Mouse (Mus musculus): ENCODE measurements around the gene Foxp3. TPM values are rescaled to one million over a fixed set of nuclear protein-coding genes. Genes with fewer than 3 reads are reported as not detected.

Gene Foxp3
- 0.32 TPM for polyA plus RNA-seq (2014; fragmentation: Illumina TruSeq; extraction: RNeasy Lipid Tissue Mini Kit (QIAGEN cat#74804); ENCODE audit: low read depth, low replicate concordance)

DNA sequence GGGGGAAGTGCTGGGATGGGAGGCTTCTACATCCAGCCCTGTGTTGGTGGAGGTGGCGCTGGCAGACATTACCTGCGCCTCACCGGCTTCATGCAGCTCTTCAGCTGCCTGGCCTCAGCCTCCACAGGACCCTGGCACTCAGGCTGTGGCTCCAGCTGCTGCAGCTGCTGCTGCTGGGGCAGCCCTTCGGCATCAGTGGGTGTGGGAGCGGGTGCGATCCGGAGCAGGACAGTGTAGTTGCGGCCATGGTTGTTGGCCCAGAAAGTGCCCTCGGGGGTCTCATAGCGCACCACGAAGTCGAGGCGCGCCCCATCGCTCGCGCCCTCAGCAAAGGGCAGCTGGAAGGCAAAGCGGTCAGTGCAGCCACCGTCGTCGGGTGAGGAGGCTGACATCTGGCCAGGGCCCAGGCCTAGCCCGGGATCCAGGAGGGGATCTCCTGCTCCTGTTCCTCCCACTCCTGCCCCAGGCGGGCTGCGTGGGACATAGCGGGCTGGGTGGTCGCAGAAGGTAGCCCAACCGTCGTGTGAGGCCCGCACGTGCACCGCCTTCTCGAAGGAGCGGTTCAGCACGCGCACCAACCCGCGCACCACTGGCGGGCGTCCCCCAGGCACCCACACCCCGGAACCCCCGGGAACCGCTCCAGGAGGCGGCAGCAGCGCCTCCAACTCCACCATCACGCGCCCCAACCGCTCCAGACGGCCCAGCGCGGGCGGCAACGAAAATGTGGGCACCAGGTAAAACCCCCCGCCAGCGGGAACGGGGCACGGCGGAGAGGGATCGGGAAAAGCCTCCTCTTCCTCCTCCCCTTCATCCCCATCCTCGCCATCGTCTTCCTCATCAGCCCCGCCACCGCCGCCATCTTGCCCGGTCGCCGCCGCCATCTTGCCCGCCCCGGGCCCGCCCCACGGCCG is at the start of gene Foxp3:
Foxp3 (plus strand) TSS at position 469 of the 911 bp plus-strand sequence.

GRCm38 (mm10) chrX:7574087-7574884 is 842 bp downstream of the Foxp3 start, which contains the start of gene Ppp1r3f:
TSS of gene Ppp1r3f (minus strand) at chrX:7574283.

DNA sequence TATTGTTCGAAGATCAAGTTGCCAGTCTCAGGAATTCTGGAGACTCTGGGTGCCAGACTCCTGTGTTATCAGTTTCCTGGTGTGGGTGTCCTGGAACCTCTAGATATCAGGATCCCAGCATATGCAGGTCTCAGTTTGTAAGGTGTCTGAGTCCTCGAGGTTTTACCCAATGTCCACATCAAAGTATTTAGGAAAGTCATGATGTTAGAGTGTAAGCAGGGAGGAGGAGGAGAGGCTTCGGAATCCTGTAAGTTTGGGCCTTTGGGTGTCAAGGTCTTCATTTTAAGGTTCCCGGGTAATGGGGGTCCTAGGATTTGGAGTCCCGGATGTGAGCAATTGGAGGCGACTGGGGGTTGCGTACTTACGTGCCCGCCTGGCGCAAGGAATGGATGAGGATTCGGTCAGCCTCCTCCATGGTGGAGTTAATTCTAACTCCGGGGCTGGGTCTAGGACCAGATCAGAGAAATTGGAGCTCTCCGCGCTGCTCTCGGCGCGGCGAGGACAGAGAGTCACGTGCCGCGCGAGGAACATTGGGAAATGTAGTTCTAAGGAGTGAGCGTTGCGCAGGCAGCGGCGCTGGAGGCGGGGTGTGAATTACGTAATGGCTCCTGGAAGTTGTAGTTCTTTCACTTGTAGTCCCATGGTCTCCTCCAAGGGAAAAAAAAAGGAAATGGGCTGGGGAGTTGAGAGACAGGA is 31.6 kb downstream of the Foxp3 start, which contains the start of gene Ccdc22:
Ccdc22 (minus strand) TSS at position 639 of the 696 bp plus-strand sequence.

GRCm38 (mm10) chrX:7606783-7607182 is 33.3 kb downstream of the Foxp3 start, which contains the start of gene Cacna1f:
TSS of gene Cacna1f (plus strand) at chrX:7607083.

DNA sequence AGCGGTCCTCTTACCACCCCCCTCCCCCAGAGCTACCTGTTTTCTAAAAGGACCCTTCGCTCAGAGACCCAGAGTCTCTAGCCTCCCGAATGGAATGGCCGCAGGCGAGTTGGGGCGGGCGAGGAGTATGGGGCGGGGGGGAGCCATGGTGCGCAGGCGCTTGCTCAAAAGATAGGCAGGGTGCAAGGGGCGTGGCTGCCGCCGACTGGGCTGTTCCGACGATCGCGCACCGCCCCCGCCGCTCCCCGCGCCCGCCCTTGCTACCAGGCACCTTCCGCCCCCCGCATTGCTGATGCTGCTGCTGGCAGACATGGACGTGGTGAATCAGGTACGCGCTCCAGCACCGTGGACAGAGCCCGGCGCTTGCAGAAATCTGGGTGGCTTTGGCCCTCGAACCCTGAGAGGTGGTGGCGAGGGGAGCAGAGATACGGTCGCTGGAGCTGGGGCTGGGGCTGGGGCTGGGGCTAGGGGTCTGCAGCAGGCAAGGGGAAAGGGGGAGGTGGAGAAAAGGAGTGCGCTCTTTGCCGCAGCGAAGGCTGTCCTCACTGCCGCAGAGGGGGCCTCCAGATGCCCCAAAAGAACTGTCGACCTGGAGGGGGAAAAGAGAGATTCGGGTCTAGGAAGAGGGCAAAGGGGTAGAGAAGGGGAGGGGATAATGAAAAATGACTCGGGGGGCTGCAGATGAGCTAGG is 65.1 kb downstream of the Foxp3 start, which contains the start of gene Syp:
Syp (plus strand) TSS at position 71 of the 691 bp plus-strand sequence.

Other genes with a start within 250 kb of the Foxp3 start
- gene Usp27x, start 197.8 kb upstream of the Foxp3 start, polyA plus RNA-seq (2014; fragmentation: Illumina TruSeq; extraction: RNeasy Lipid Tissue Mini Kit (QIAGEN cat#74804); ENCODE audit: low read depth, low replicate concordance), result 1.5 TPM
- not detected for gene Ppp1r3f, start 639 bp downstream of the Foxp3 start, polyA plus RNA-seq (2014; fragmentation: Illumina TruSeq; extraction: RNeasy Lipid Tissue Mini Kit (QIAGEN cat#74804); ENCODE audit: low read depth, low replicate concordance)
- gene Ccdc22, start 31.9 kb downstream of the Foxp3 start, polyA plus RNA-seq (2014; fragmentation: Illumina TruSeq; extraction: RNeasy Lipid Tissue Mini Kit (QIAGEN cat#74804); ENCODE audit: low read depth, low replicate concordance), result 1.5 TPM
- not detected for gene Cacna1f, start 33.4 kb downstream of the Foxp3 start, polyA plus RNA-seq (2014; fragmentation: Illumina TruSeq; extraction: RNeasy Lipid Tissue Mini Kit (QIAGEN cat#74804); ENCODE audit: low read depth, low replicate concordance)
- 2.8 TPM for gene Syp, start 64.8 kb downstream of the Foxp3 start, polyA plus RNA-seq (2014; fragmentation: Illumina TruSeq; extraction: RNeasy Lipid Tissue Mini Kit (QIAGEN cat#74804); ENCODE audit: low read depth, low replicate concordance)
- gene Prickle3, start 83.6 kb downstream of the Foxp3 start, polyA plus RNA-seq (2014; fragmentation: Illumina TruSeq; extraction: RNeasy Lipid Tissue Mini Kit (QIAGEN cat#74804); ENCODE audit: low read depth, low replicate concordance), result 19.0 TPM
- 187 TPM for gene Plp2, start 97.7 kb downstream of the Foxp3 start, polyA plus RNA-seq (2014; fragmentation: Illumina TruSeq; extraction: RNeasy Lipid Tissue Mini Kit (QIAGEN cat#74804); ENCODE audit: low read depth, low replicate concordance)
- gene Magix, start 107.6 kb downstream of the Foxp3 start, polyA plus RNA-seq (2014; fragmentation: Illumina TruSeq; extraction: RNeasy Lipid Tissue Mini Kit (QIAGEN cat#74804); ENCODE audit: low read depth, low replicate concordance), result 0.60 TPM
- 42.6 TPM for gene Gpkow, start 123.5 kb downstream of the Foxp3 start, polyA plus RNA-seq (2014; fragmentation: Illumina TruSeq; extraction: RNeasy Lipid Tissue Mini Kit (QIAGEN cat#74804); ENCODE audit: low read depth, low replicate concordance)
- 7.7 TPM for gene Wdr45, start 140.7 kb downstream of the Foxp3 start, polyA plus RNA-seq (2014; fragmentation: Illumina TruSeq; extraction: RNeasy Lipid Tissue Mini Kit (QIAGEN cat#74804); ENCODE audit: low read depth, low replicate concordance)
- not detected for gene Gm45208, start 148.6 kb downstream of the Foxp3 start, polyA plus RNA-seq (2014; fragmentation: Illumina TruSeq; extraction: RNeasy Lipid Tissue Mini Kit (QIAGEN cat#74804); ENCODE audit: low read depth, low replicate concordance)
- gene Praf2, start 154.8 kb downstream of the Foxp3 start, polyA plus RNA-seq (2014; fragmentation: Illumina TruSeq; extraction: RNeasy Lipid Tissue Mini Kit (QIAGEN cat#74804); ENCODE audit: low read depth, low replicate concordance), result 7.8 TPM
- 4.5 TPM for gene Ccdc120, start 177.3 kb downstream of the Foxp3 start, polyA plus RNA-seq (2014; fragmentation: Illumina TruSeq; extraction: RNeasy Lipid Tissue Mini Kit (QIAGEN cat#74804); ENCODE audit: low read depth, low replicate concordance)
- gene Tfe3, start 188.9 kb downstream of the Foxp3 start, polyA plus RNA-seq (2014; fragmentation: Illumina TruSeq; extraction: RNeasy Lipid Tissue Mini Kit (QIAGEN cat#74804); ENCODE audit: low read depth, low replicate concordance), result 6.2 TPM
- 41.0 TPM for gene Gripap1, start 216.1 kb downstream of the Foxp3 start, polyA plus RNA-seq (2014; fragmentation: Illumina TruSeq; extraction: RNeasy Lipid Tissue Mini Kit (QIAGEN cat#74804); ENCODE audit: low read depth, low replicate concordance)
- gene Kcnd1, start 248.6 kb downstream of the Foxp3 start, polyA plus RNA-seq (2014; fragmentation: Illumina TruSeq; extraction: RNeasy Lipid Tissue Mini Kit (QIAGEN cat#74804); ENCODE audit: low read depth, low replicate concordance), result 1.2 TPM